Mouse (Mus musculus): ENCODE data around the gene Lyrm9.

GRCm38 (mm10) chr11:78846620-78847019, 20.2 kb downstream of the Lyrm9 start:
- TF ChIP-seq POLR2A (IDR thresholded peaks at IDR 0.05; ENCODE audit: insufficient read depth, low read length) (no peak), CTCF (IDR thresholded peaks at IDR 0.05; ENCODE audit: low read depth, low read length) (no peak)
